Mouse (Mus musculus): Measurements from ENCODE around the gene Vwa2.

Gene Vwa2

DNA sequence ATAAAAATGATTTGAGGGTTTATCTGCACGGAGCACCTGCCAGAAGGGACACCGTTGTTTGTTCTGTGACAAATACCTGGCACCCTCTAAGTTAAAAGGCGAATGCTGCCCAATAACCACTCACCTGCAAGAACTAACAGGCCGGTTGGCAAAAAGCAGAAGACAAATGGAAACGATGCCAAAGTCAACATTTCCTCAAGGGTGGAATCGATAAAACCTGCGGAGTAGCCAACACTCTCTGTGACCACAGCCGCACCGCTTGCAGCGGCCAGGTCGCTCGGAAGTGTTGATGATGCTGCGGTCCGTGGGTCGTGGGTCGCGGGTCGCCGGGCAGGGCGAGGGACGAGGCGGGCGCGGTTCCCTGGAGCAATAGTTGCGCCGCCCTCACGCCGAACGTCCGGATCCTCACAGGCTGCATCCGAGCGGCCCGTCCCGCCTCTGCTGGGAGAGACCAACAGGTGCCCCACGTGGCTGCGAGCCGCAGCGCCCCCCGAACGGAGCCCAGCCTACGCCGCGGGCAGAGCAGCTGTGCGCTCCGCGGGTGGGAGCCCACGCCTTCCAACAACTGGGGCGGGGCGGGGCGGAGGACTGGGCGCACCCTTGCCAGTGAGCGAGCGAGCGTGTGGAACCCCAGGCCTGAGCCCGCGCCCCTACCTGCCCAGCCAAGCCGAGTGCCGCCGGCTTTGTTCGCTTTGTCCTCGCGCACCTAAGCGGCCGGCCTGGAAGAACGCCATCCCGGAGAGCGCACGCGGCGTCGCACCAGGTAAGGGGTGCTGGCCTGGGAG lies at the start of gene Vwa2:
Vwa2 (plus strand) TSS at position 434 of the 785 bp plus-strand sequence.
- no peak for DNase-seq (ENCODE audit: low read depth, low spot score)

GRCm38 (mm10) chr19:56826047-56826631 lies 47.9 kb upstream of the Vwa2 start, which contains the start of gene Tdrd1:
Gene Tdrd1 (plus strand): TSS chr19:56826209.
- DNase-seq (ENCODE audit: low read depth, low spot score) = no peak

GRCm38 (mm10) chr19:56828305-56828704 lies 45.7 kb upstream of the Vwa2 start:
- no peak for DNase-seq (ENCODE audit: low read depth, low spot score)

GRCm38 (mm10) chr19:56829267-56829666 lies 44.8 kb upstream of the Vwa2 start:
- DNase-seq (ENCODE audit: low read depth, low spot score) = no peak

DNA sequence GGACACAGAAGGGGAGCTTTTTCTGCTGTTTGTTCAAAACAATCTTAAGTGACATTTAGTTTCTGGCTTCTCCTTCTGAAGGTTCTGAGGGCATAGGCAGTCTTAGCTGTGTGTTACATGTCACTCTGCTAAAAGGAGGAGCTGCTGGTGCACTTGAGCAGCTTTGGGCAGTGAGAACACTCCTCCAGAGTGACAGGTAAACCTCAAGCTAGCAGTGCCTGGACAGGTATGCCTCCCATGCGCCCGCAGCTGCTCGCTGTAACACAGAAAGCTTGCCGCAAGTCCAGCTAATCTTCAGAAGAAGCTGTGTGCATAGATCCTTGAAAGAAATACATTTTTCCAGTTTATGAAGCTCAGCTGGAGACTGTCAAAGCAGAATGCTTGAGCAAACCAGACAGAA lies 43.9 kb upstream of the Vwa2 start:
- DNase-seq (ENCODE audit: low read depth, low spot score) = no peak

GRCm38 (mm10) chr19:56835340-56835739 lies 38.7 kb upstream of the Vwa2 start:
- DNase-seq (ENCODE audit: low read depth, low spot score) = no peak

DNA sequence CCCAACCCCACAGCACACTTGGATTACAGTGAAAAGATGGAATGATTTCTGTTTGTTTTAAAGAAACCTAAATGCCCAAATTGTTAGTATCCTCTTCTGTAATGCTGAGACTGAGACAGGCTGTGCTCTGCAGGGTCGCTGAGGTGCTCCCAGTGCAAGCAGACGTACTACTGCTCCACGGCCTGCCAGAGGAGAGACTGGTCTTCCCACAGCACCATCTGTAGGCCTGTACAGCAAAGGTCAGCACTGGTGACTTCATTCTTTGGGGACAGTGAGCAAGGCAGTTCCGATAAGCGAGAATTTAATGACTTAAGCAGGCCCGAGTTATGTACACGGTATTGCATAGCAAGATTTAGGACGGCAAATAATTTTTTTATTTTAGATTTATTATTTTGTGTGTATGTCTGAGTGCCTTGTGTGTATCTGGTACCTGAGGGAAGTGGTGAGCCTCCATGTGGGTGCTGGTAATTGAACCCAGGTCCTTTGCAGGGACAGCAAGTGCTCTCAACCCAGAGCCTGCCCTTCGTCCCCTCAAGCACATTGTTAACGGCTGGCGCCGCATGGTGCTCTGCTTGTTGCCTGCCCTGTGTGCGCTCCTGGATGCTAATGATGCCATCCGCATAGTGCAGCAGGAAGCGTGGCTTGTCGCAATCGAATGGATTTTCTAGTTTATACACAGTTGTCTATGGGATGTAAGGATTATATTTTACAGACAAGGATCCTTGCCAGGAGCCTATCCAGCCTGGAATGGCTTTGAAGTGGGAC lies 34.9 kb upstream of the Vwa2 start:
- no peak for DNase-seq (ENCODE audit: low read depth, low spot score)

- DNase-seq (ENCODE audit: low read depth, low spot score) = no peak
These were observed 31.1 kb upstream of the Vwa2 start for GRCm38 (mm10) chr19:56842974-56843373.

- peak; percentile 47 for DNase-seq (ENCODE audit: low read depth, low spot score)
These were observed 21.5 kb upstream of the Vwa2 start for GRCm38 (mm10) chr19:56852590-56852989.

DNA sequence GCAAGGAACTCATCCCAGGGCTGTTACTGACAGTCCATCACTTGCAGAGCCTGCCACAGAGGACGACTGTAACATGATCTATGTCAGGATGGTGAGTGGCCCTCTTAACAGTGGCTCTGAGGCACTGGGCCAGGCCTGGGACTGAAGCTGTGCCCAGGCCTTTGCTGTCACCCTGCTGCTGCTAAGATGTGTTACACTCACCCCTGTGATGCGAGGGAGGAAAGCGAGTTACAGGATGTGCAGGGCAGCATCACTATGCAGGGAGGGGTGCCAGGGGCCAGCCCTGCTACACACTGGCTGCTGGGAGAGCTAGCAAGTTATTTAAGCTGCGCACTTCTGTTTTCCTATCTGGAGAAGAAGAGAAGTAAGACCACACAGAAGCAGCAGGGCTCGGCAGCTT lies 17.6 kb upstream of the Vwa2 start:
- DNase-seq (ENCODE audit: low read depth, low spot score) = peak; percentile 11

DNA sequence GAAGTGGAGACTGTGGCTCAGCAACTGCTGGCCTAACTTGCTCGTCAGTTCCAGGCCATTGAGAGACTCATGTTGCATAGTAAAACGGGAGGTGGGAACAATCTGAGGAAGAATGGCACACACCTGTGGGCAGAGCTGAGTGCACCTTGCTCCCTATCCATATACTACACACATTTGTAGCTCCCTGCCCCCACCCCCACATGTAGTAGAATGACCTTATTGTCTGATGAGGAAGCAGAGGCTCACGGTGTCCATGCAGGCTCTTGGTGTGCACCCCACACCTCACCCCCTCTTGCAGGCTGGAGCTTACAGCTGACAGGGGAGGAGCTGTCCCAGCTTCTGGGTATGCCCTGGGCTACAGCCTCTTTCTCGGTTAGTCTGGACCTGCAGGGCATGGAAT lies 6.3 kb upstream of the Vwa2 start:
- DNase-seq (ENCODE audit: low read depth, low spot score) = no peak

DNA sequence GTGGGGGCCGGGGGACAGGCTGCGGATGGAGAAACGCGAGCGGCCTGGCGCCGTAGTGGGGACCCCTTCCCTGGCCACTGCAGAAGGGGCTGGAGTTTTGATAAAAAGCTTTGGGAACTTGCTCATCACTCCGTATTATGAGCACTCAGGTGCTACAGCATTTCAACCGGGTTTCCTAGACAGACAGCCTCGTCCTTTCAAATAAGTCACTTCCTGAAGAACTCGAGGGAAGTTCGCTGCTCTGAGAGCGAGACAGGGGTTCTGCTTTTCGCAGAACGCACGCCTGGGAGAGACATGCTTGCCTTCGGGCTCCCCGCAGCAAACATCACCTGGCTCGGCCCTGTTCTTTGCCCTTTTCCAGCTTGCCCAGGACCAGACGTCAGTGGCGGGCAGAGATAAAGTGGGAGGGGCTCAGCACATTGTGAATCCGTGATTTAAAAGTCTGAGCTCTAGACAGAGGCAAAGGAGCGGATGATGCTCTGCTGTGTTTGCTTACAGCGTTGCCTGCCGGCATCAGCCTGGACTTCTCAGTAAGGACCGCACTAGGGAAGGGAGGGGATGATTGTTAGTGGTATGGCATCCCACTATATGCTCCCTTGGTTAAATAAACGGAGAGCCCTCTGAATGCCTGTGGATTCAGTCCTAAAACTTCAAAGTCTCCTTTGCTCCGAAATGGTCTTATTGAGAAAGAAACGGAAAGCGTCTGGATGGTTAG lies 709 bp downstream of the Vwa2 start:
- no peak for DNase-seq (ENCODE audit: low read depth, low spot score)

DNA sequence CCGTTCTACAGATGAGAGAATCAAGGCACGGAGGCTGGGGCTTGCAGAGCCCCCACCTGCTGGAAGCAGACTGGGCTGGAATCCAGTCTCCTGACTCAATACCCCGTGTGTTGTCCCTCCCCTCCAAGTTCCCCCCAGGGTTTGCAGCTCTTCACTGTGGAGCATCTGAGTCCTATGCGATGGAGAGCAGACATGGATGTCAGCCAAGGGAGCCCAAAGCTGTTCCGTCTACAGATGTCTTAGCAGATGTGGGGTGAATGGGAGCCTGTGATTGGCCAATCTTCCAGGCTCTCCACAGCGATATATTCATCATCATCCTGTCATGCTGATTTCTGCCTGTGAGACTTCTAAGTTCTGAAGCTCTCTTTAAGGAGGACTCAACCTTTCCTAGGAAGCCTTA lies 3.3 kb downstream of the Vwa2 start:
- peak; percentile 63 for DNase-seq (ENCODE audit: low read depth, low spot score)

GRCm38 (mm10) chr19:56887879-56888278 lies 13.8 kb downstream of the Vwa2 start:
- DNase-seq (ENCODE audit: low read depth, low spot score) = no peak

DNA sequence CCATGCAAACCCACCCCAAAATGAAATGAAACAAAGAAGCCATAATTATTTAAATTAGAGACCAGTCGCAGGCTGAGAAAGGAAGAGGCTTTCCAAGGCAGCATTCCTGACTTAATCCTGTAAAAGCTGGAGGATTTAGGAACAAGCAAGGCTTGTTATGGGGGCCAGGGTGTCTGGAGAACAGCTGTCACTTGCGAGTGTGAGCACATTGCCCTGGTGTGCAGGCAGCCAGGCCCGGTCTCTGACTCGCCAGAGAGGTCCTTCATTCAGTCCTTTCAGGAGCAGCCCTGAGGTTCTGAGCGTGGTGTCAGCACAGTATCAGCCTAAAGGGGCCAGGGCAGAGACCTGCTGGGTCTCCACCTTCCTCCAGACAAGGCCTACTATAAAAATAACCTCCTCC lies 14.6 kb downstream of the Vwa2 start:
- DNase-seq (ENCODE audit: low read depth, low spot score) = no peak

DNA sequence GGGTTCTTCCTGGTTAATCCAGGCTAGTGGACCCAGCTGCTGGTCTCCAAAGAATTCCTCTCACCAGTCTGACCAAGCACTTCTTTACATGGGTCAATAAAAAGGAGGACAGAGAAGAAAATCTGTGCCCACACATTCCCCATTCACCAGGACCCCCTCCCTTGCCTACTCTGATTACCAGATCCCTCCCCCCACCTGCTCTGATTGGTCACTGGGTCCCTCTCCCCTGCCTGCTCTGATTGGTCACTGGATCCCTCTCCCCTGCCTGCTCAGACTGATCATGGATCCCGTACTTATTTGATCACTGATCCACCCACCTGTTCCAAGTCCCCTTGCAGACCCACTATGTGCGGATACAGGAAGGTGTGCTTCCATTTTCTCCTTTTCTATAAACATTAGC lies 17.4 kb downstream of the Vwa2 start:
- no peak for DNase-seq (ENCODE audit: low read depth, low spot score)

GRCm38 (mm10) chr19:56892586-56892985 lies 18.5 kb downstream of the Vwa2 start:
- no peak for DNase-seq (ENCODE audit: low read depth, low spot score)

DNA sequence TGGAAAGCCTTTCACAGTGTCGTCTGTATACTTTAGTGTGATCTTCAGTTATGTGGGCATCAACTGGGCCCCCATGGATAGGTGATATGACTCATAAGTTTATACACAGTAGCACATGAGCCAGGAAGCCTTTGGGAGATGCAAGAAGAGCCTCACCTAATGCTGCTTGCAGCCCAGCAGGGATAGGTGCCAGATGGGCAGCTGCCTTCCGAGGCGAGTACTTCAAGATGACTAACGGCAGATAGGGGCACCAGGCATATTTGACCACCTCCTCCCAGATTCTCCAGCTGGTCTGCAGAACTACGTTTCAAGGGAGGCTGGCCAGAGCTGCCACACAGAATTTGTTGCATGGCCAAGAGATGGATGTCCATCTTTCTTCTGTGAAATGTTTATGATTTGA lies 19.3 kb downstream of the Vwa2 start:
- no peak for DNase-seq (ENCODE audit: low read depth, low spot score)

GRCm38 (mm10) chr19:56897654-56898053 lies 23.6 kb downstream of the Vwa2 start:
- DNase-seq (ENCODE audit: low read depth, low spot score) = no peak

DNA sequence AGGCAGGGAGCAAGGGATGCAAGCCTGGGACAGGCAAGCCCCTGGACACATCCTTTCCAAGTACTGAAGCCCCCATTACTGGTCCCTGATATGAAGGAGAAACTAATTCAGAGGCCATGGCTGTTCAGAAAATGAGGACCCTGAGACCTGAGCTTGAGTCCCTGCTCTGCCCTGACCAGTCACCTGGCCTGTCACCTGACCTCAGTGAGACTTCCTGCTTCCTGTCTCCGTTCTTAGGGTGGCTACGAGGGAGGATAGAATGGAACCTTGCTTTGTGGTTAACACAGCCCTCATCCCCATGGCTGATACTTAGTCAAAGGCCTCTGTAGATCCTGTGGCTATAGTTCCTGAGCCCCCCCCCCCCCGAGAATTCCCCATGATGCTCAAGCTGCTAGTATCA lies 30.0 kb downstream of the Vwa2 start:
- DNase-seq (ENCODE audit: low read depth, low spot score) = no peak

DNA sequence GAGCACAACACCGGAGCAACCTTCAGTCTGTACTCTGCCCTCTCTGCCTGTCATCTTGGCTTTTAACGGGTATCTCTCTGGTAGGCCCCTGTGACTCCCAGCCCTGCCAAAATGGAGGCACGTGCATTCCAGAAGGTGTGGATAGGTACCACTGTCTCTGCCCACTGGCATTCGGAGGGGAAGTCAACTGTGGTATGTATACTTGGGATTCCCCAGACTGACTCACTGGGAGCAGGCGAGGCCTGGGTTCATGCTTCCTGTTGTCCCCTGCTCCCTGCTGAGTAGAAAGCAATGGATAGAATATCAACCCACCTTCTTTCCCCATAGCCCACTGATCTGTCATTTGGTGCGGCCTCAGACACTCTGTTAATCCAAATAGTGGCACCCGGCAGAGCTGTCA lies 31.3 kb downstream of the Vwa2 start:
- DNase-seq (ENCODE audit: low read depth, low spot score) = peak; percentile 71

DNA sequence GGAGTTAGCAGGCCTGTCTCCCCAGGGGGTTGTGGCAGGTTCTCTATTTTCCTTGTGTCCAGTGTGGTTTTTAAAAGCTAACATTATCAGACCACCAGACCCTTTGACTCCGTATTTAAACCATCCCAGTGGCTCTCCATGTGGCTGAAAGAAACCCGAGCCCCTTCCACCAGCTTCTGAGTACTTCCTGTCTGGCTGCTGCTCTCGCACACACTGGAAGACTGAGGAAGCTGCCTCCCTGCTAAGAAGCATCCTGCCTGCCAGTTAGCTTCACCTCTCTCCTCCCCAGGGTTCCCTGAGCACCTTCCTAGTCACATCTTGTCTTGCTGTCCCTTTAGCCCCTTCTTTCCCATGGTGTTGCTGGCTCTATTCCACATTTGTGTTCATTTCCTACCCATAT lies 33.8 kb downstream of the Vwa2 start:
- DNase-seq (ENCODE audit: low read depth, low spot score) = no peak

Measured in 3T3-L1 (cell line).